Mouse (Mus musculus) kidney, postnatal 0 days (tissue): ENCODE measurements around the gene Eif3m. TPM values are rescaled to one million over a fixed set of nuclear protein-coding genes. Genes with fewer than 3 reads are reported as not detected.

Experiments
- ATAC-seq: fragments of 200-750 bp; cut with Nextera tagmentation; replicated peaks from 2 replicates; pipeline ENCODE4 v1.8.0; 2017; ENCODE audit warnings: low read depth, moderate number of reproducible peaks, moderate TSS enrichment, moderate library complexity; ENCODE audit not compliant: low FRiP score
- DNase-seq: peaks from one replicate; pipeline ENCODE4 v3.0.0-alpha.2; 2016; ENCODE audit warnings: low spot score
- H3K27ac ChIP-seq: fragments of 300-500 bp; sonication (generic); 2 replicates; pipeline ENCODE4 v1.5.1; 2014; ENCODE audit warnings: mild to moderate bottlenecking
- H3K27me3 ChIP-seq: fragments of 300-500 bp; sonication (generic); 2 replicates; pipeline ENCODE4 v1.6.1; 2014; ENCODE audit warnings: low read length, mixed read lengths; ENCODE audit not compliant: insufficient read depth
- H3K36me3 ChIP-seq: fragments of 300-500 bp; sonication (generic); 2 replicates; pipeline ENCODE4 v1.6.1; 2014; ENCODE audit warnings: low read length, mixed read lengths; ENCODE audit not compliant: insufficient read depth
- H3K4me1 ChIP-seq: fragments of 300-500 bp; sonication (generic); replicated peaks from 2 replicates; pipeline ENCODE4 v1.6.1; 2014; ENCODE audit warnings: antibody characterized with exemption, low read length, mixed read lengths; ENCODE audit not compliant: insufficient read depth
- H3K4me2 ChIP-seq: fragments of 300-500 bp; sonication (generic); 2 replicates; pipeline ENCODE4 v1.6.1; 2014; ENCODE audit warnings: mild to moderate bottlenecking, low read length, moderate library complexity, mixed read lengths
- H3K4me3 ChIP-seq: fragments of 300-500 bp; sonication (generic); replicated peaks from 2 replicates; pipeline ENCODE4 v1.5.1; 2014; ENCODE audit warnings: low read depth, low read length
- H3K9ac ChIP-seq: fragments of 300-500 bp; sonication (generic); 2 replicates; pipeline ENCODE4 v1.6.1; 2014; ENCODE audit warnings: low read depth, low read length
- H3K9me3 ChIP-seq: fragments of 300-500 bp; sonication (generic); replicated peaks from 2 replicates; pipeline ENCODE4 v1.6.1; 2016; ENCODE audit warnings: low read length, inconsistent platforms, mixed read lengths
- CTCF ChIP-seq: IDR thresholded peaks from 2 replicates; pipeline ENCODE4 v1.5.1; 2016; ENCODE audit warnings: antibody characterized with exemption, low read depth, mild to moderate bottlenecking, moderate library complexity
- WGBS: fragments of 180-500 bp; shearing (Covaris S2); extraction: QIAGEN DNeasy Blood & Tissue Kit; methylation state at CpG from one replicate; pipeline ENCODE4 v1.1.7; 2014; 5-methylcytosine and 5-hydroxymethylcytosine counted together
- polyA plus RNA-seq: library from polyadenylated mRNA; unstranded; fragments of >200 nt; fragmentation: Nextera tagmentation; extraction: Ambion mirVana; gene quantifications from 2 replicates; pipeline ENCODE4 v1.2.1, GENCODE M21; 2015

The Eif3m gene
- polyA plus RNA-seq, 1 experiment from 2014 or later, result 416 TPM

- Histone ChIP-seq H3K27me3 (no peaks in the 10 kb centered on the region), H3K36me3 (0 out of 2 replicates have a peak, but pooled peaks cover 13% of the 10 kb centered on the region), H3K9ac (no peak overlapping the region), H3K4me2 (no peak overlapping the region), H3K9me3 (no peaks in the 10 kb centered on the region), H3K4me1 (no peaks in the 10 kb centered on the region), H3K27ac (no peak overlapping the region), H3K4me3 (no peak overlapping the region)
- peak; percentile 31 for DNase-seq
- WGBS, result 27% methylated on average over 2 of the region's 2 CpGs
- no peak for ATAC-seq
- no peak for TF ChIP-seq CTCF
These were observed 22.4 kb downstream of the Eif3m start for GRCm38 (mm10) chr2:104994436-104994835.

- no peaks in the 10 kb centered on the region for H3K36me3 ChIP-seq
- no peak for TF ChIP-seq CTCF
- no peaks in the 10 kb centered on the region for H3K4me1 ChIP-seq
- WGBS, result 38% methylated on average over 1 of the region's 1 CpGs
- H3K9me3 ChIP-seq, result no peaks in the 10 kb centered on the region
- H3K27ac ChIP-seq, result no peak overlapping the region
- H3K4me2 ChIP-seq, result no peak overlapping the region
- no peak overlapping the region for H3K9ac ChIP-seq
- H3K4me3 ChIP-seq, result no peak overlapping the region
- H3K27me3 ChIP-seq, result no peaks in the 10 kb centered on the region
- ATAC-seq, result peak; percentile 63
- peak; percentile 47 for DNase-seq
These were observed 27.9 kb downstream of the Eif3m start for GRCm38 (mm10) chr2:104988974-104989373.

GRCm38 (mm10) chr2:104985796-104986195 is 31.1 kb downstream of the Eif3m start:
- DNase-seq (no peak), ATAC-seq (no peak)
- no peak overlapping the region for H3K4me2 ChIP-seq
- TF ChIP-seq CTCF, result no peak
- H3K4me3 ChIP-seq, result no peak overlapping the region
- H3K4me1 ChIP-seq, result no peaks in the 10 kb centered on the region
- H3K27me3 ChIP-seq, result no peaks in the 10 kb centered on the region
- H3K36me3 ChIP-seq, result no peaks in the 10 kb centered on the region
- no peaks in the 10 kb centered on the region for H3K9me3 ChIP-seq
- H3K27ac ChIP-seq, result no peak overlapping the region
- no peak overlapping the region for H3K9ac ChIP-seq
- WGBS, result 54% methylated on average over 3 of the region's 3 CpGs

GRCm38 (mm10) chr2:104981712-104982111 is 35.2 kb downstream of the Eif3m start:
- DNase-seq (no peak), ATAC-seq (no peak)
- Histone ChIP-seq H3K4me1 (no peaks in the 10 kb centered on the region), H3K27ac (no peak overlapping the region), H3K4me3 (no peak overlapping the region), H3K36me3 (no peaks in the 10 kb centered on the region), H3K27me3 (no peaks in the 10 kb centered on the region), H3K9ac (no peak overlapping the region), H3K4me2 (no peak overlapping the region), H3K9me3 (no peaks in the 10 kb centered on the region)
- WGBS, result 48% methylated on average over 2 of the region's 2 CpGs
- no peak for TF ChIP-seq CTCF

GRCm38 (mm10) chr2:104964492-104964891 is 52.4 kb downstream of the Eif3m start:
- WGBS, result 10% methylated on average over 1 of the region's 1 CpGs

More at GRCm38 (mm10) chr2:104964492-104964891, 52.4 kb downstream of the Eif3m start:
- no peak for TF ChIP-seq CTCF
- no peaks in the 10 kb centered on the region for H3K9me3 ChIP-seq
- H3K4me3 ChIP-seq, result no peak overlapping the region
- no peaks in the 10 kb centered on the region for H3K4me1 ChIP-seq
- no peak overlapping the region for H3K9ac ChIP-seq
- no peaks in the 10 kb centered on the region for H3K36me3 ChIP-seq
- H3K27ac ChIP-seq, result no peak overlapping the region
- H3K27me3 ChIP-seq, result no peaks in the 10 kb centered on the region
- no peak for ATAC-seq
- DNase-seq, result no peak
- no peak overlapping the region for H3K4me2 ChIP-seq

Other genes starting within 250 kb of the Eif3m start
- gene Qser1, start 200.3 kb downstream of the Eif3m start, polyA plus RNA-seq, result 6.9 and 7.2 TPM in 2 replicates
- gene Prrg4, start 167.2 kb downstream of the Eif3m start, polyA plus RNA-seq, result 1.5 and 1.7 TPM in 2 replicates
- 9.1 and 12.6 TPM in 2 replicates for gene Ccdc73, start 149.3 kb downstream of the Eif3m start, polyA plus RNA-seq
- gene Gm11060, start 74.9 kb upstream of the Eif3m start, polyA plus RNA-seq, result not detected in 2 replicates
- gene Wt1, start 109.4 kb upstream of the Eif3m start, polyA plus RNA-seq, result 93.6 and 95.7 TPM in 2 replicates
- 21.3 and 23.2 TPM in 2 replicates for gene Them7, start 207.2 kb upstream of the Eif3m start, polyA plus RNA-seq